Mouse (Mus musculus): ENCODE measurements around the gene Kif3a. TPM values are rescaled to one million over a fixed set of nuclear protein-coding genes. Genes with fewer than 3 reads are reported as not detected.
"Not testable (repeated sequence)": the region's sequence is repeated elsewhere in the genome, so short reads cannot be mapped to it uniquely, and the experiment has no call there.

The Kif3a gene
- polyA plus RNA-seq, 1 experiment from 2014 or later: 65.7 TPM

DNA sequence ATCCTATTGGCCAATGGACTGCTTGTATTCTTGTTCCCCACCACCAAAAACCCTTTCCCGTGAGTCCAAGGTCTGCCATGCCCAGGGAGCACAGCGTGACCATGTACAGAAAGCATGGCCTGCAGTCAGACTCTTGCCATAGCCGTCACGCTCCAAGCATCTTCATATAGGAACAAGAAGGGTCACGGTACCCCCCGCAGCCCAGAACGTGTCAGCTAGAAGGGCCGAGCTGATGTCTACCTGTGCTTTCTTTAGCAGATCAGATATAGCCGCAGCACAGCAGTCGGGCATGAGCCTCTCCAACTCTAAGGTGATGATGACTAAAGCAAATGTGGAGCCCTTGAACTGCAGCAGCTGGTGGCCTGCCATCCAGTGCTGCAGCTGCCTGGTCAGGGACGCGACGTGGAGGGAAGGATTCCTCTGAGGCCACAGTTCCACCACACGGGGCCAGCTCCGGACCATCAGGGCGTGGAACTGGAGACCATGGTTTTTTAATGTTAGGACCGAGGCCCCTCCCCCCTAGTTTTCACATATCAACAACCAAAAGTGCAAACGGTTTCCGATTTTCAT lies 19.1 kb upstream of the Kif3a start:
- 73% methylated on average over 19 of the region's 19 CpGs for WGBS
- ATAC-seq (ENCODE audit: borderline replicate concordance, extremely low read depth, low FRiP score, low TSS enrichment): no peak

DNA sequence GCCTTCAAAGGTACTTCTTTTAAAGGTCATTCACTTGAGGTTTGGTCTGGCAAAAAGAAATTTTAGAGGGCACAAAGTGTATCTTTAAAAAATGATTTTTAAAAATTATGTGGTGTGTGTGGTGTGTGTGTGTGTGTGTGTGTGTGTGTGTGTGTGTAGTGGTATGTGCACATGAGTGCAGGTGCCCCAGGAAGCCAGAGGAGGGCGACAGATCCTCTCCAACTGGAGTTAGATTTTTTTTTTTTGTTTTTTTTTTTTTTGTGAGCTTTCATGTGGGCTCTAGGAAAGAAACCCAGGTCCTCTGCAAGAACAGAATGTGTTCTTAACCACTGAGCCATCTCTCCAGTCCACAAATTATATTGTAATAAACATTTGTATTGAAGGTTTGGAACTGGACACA lies 16.5 kb upstream of the Kif3a start:
- Histone ChIP-seq H3K9ac (no peak overlapping the region), H3K4me1 (no peaks in the 10 kb centered on the region), H3K27me3 (no peaks in the 10 kb centered on the region), H3K36me3 (no peaks in the 10 kb centered on the region), H3K4me2 (no peak overlapping the region), H3K9me3 (no peaks in the 10 kb centered on the region), H3K27ac (no peak overlapping the region), H3K4me3 (no peak overlapping the region)
- no peak for ATAC-seq (ENCODE audit: borderline replicate concordance, extremely low read depth, low FRiP score, low TSS enrichment)
- 75% methylated on average over 1 of the region's 1 CpGs for WGBS

More for the DNA sequence above, 19.1 kb upstream of the Kif3a start:
- no peak overlapping the region for H3K4me2 ChIP-seq
- H3K27me3 ChIP-seq: no peaks in the 10 kb centered on the region
- no peaks in the 10 kb centered on the region for H3K9me3 ChIP-seq
- H3K9ac ChIP-seq: no peak overlapping the region
- H3K36me3 ChIP-seq: no peaks in the 10 kb centered on the region
- H3K27ac ChIP-seq: no peak overlapping the region
- H3K4me3 ChIP-seq: no peak overlapping the region
- no peaks in the 10 kb centered on the region for H3K4me1 ChIP-seq

DNA sequence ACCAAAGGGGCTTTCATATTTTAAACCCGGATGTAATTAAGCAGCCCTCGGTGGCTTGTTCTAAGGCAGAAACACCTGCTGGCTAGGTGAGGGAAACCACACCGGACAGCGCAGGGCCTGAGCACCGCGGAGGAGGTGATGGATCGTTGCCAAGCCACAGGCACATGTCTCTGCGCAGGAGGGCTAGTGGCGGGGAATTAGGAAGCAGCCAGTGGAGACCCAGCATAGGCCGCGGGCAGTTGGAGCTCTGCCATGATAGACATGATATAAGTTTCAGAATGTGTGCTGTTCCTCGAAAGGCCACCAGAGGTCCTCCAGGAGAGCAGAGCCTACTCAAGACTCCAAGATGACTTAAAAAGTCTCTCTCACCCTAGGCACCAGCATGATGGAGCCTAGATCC lies 15.4 kb upstream of the Kif3a start:
- no peak overlapping the region for H3K27ac ChIP-seq
- no peak overlapping the region for H3K4me3 ChIP-seq
- H3K4me2 ChIP-seq: no peak overlapping the region
- no peaks in the 10 kb centered on the region for H3K4me1 ChIP-seq
- no peaks in the 10 kb centered on the region for H3K27me3 ChIP-seq
- H3K9ac ChIP-seq: no peak overlapping the region
- 68% methylated on average over 12 of the region's 12 CpGs for WGBS
- no peak for ATAC-seq (ENCODE audit: borderline replicate concordance, extremely low read depth, low FRiP score, low TSS enrichment)
- no peaks in the 10 kb centered on the region for H3K9me3 ChIP-seq
- H3K36me3 ChIP-seq: no peaks in the 10 kb centered on the region

DNA sequence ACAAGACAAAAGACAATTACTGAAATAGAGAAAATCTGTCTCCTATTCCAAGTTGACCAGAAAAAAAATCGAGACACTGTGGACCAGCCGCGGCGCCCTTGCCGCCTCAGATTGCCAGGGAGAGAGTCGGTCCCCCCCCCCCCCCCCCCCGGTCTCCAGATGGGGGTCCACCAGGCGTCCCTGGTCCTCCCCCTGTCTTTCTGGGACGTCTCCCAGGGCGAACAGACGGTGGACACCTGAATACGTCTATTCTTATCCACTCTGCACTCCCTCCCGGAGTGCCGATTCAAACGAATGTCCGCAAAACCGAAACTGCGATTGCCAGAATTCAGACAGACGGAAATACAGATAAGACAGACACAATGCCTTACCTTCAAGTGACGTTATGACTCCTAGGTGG lies 10.7 kb upstream of the Kif3a start:
- not testable (repeated sequence) for H3K9ac ChIP-seq; H3K4me2 ChIP-seq; H3K36me3 ChIP-seq; ATAC-seq (ENCODE audit: borderline replicate concordance, extremely low read depth, low FRiP score, low TSS enrichment); H3K27me3 ChIP-seq; H3K9me3 ChIP-seq; H3K4me3 ChIP-seq; H3K27ac ChIP-seq; H3K4me1 ChIP-seq
- 86% methylated on average over 10 of the region's 20 CpGs for WGBS

DNA sequence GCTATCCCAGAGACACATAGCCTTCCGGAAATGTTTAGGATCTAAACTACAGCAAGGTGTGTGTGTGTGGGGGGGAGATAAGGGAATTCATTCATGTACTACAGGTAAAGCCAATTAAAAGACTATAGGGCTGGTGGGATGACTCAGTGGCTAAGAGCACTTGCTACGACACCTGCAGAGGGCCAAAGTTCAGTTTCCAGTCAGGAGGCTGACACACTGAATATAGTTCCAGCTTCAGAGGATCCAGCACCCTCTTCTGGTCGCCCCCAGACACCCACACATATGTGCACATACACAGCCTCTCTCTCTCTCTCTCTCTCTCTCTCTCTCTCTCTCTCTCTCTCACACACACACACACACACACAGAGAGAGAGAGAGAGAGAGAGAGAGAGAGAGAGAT lies 9.2 kb upstream of the Kif3a start:
- not testable (repeated sequence) for H3K27me3 ChIP-seq; H3K4me2 ChIP-seq; H3K36me3 ChIP-seq; H3K9me3 ChIP-seq; H3K27ac ChIP-seq; H3K4me3 ChIP-seq; H3K4me1 ChIP-seq; ATAC-seq (ENCODE audit: borderline replicate concordance, extremely low read depth, low FRiP score, low TSS enrichment); H3K9ac ChIP-seq
- WGBS: 86% methylated on average over 1 of the region's 3 CpGs

DNA sequence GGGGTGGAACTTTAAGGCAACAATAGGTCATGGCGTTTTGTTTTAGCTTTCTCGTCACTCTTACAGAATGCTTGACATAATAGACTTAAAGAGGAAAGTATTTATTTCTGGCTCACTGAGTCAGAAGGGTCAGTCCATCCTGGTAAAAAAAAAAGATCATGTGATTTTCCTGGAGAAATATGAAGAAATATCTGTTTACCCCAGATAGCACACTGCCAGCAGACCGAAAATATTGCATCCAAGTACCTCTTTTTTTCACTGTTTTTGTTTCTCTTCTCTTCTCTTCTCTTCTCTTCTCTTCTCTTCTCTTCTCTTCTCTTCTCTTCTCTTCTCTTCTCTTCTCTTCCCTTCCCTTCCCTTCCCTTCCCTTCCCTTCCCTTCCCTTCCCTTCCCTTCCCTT lies 7.2 kb upstream of the Kif3a start:
- not testable (repeated sequence) for H3K27ac ChIP-seq; H3K4me3 ChIP-seq; H3K9ac ChIP-seq; ATAC-seq (ENCODE audit: borderline replicate concordance, extremely low read depth, low FRiP score, low TSS enrichment); H3K9me3 ChIP-seq; H3K4me1 ChIP-seq; H3K36me3 ChIP-seq; H3K27me3 ChIP-seq; H3K4me2 ChIP-seq
- 82% methylated on average over 1 of the region's 3 CpGs for whole genome bisulfite sequencing

DNA sequence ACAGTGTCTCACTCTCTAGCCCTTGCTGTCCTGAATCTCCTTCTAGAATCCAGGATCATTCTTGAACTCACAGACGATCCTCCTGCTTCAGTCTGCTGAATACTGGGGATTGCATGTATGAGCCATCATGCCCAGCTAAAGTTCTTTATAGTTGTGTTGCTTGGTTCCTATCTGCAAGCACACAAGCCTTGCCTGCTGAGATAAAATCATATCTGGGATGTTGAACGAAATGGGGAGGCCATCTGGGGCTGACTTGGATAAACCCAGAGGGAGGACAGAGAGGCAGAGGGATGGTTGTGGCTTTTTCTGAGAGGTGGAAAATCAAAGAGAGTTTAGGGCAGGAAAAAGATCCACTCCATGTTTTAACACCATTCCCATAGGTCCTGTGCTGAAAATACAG lies 5.2 kb upstream of the Kif3a start:
- Histone ChIP-seq H3K27me3 (no peaks in the 10 kb centered on the region), H3K9ac (no peak overlapping the region), H3K4me2 (no peak overlapping the region), H3K36me3 (no peaks in the 10 kb centered on the region), H3K4me1 (peaks cover 5% of the 10 kb centered on the region), H3K27ac (no peak overlapping the region), H3K9me3 (no peaks in the 10 kb centered on the region), H3K4me3 (no peak overlapping the region)
- no peak for ATAC-seq (ENCODE audit: borderline replicate concordance, extremely low read depth, low FRiP score, low TSS enrichment)
- WGBS: 75% methylated on average over 2 of the region's 2 CpGs

DNA sequence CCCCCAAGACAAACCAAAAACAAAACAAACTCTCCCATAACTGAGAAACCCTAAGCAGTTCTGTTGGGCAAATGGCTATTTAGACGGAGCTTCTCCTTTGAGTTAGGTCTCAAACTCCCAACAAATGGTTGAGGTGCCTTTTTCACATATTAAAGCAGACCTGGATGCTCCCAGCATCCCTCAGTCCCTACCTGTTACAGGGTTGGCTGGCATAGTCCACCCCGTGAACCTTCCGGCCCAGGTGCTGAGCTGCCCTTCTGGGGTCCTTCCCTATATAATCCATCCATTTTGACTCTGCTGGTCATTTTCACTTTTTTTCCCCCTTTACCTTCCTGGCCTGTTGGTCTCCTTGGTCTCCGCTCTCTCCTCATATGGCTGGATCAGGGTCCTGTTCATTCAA lies 533 bp upstream of the Kif3a start:
- 72% methylated on average over 4 of the region's 4 CpGs for WGBS
- Histone ChIP-seq H3K4me3 (peak overlapping the region; percentile 97), H3K9ac (0 out of 2 replicates have a peak overlapping the region, but pooled peaks have one; percentile 80), H3K36me3 (0 out of 2 replicates have a peak, but pooled peaks cover 3% of the 10 kb centered on the region), H3K4me1 (peaks cover 14% of the 10 kb centered on the region), H3K27ac (no peak overlapping the region), H3K9me3 (no peaks in the 10 kb centered on the region), H3K27me3 (no peaks in the 10 kb centered on the region), H3K4me2 (peak overlapping the region; percentile 85)
- 0 out of 2 replicates have a peak, but pooled peaks have one; percentile 6 for ATAC-seq (ENCODE audit: borderline replicate concordance, extremely low read depth, low FRiP score, low TSS enrichment)

DNA sequence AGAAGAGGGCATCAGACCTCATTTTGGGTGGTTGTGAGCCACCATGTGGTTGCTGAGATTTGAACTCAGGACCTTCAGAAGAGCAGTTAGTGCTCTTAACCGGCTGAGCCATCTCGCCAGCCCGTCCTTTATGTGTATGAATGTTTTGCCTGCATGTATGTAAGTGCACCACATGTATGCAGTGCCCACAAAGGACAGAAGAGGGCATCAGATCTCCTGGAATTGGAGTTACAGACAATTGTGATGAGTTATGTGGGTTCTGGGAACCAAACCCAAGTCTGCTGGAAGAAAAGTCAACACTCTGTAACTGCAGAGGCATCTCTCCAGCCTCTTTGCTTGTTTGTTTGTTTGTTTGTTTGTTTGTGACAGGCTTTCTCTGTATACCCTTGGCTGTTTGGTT lies 13.4 kb downstream of the Kif3a start:
- Histone ChIP-seq H3K27ac (no peak overlapping the region), H3K9me3 (no peaks in the 10 kb centered on the region), H3K4me1 (no peaks in the 10 kb centered on the region), H3K27me3 (no peaks in the 10 kb centered on the region), H3K36me3 (peaks cover 37% of the 10 kb centered on the region), H3K4me3 (no peak overlapping the region), H3K4me2 (no peak overlapping the region), H3K9ac (no peak overlapping the region)
- ATAC-seq (ENCODE audit: borderline replicate concordance, extremely low read depth, low FRiP score, low TSS enrichment): no peak
- WGBS: 95% methylated on average over 3 of the region's 3 CpGs

DNA sequence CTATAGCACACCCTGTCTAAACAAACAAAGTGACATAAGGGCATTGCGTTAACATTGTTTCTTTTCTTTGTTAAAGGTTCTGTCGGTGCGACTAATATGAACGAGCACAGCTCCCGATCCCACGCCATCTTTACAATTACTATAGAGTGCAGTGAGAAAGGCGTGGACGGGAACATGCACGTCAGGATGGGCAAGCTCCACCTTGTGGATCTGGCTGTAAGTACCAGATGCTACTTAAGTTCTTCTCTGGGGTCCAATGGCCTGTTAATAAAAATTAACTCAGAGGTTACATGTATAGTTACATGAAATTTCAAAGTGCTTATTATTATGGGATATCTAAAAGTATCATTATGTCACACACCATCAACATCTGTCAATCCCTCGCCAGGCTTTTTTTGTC lies 16.0 kb downstream of the Kif3a start:
- WGBS: 75% methylated on average over 10 of the region's 10 CpGs
- Histone ChIP-seq H3K4me3 (no peak overlapping the region), H3K4me1 (no peaks in the 10 kb centered on the region), H3K9ac (no peak overlapping the region), H3K4me2 (no peak overlapping the region), H3K9me3 (no peaks in the 10 kb centered on the region), H3K36me3 (peaks cover 44% of the 10 kb centered on the region), H3K27me3 (no peaks in the 10 kb centered on the region), H3K27ac (no peak overlapping the region)
- no peak for ATAC-seq (ENCODE audit: borderline replicate concordance, extremely low read depth, low FRiP score, low TSS enrichment)

DNA sequence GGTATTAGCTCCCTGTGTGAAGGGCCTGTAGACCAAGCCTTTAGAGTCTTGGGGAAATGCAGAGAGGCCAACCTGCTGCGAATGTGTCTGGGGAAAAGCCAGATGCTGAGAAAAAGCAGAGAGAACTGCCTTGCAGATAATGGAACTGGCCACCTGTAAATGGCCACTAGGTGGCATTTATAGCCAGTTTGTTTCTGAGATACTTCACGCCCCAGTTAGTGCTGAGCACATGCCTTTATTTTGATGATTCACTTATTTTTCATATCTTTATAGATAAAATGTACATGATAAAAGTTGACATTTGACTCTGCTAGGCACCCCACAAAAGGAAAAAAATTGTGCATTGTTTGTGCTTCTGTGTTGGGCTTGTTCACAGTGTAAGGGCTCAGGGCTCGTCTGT lies 17.7 kb downstream of the Kif3a start:
- no peak overlapping the region for H3K4me3 ChIP-seq
- H3K27ac ChIP-seq: no peak overlapping the region
- no peaks in the 10 kb centered on the region for H3K27me3 ChIP-seq
- H3K4me2 ChIP-seq: no peak overlapping the region
- no peaks in the 10 kb centered on the region for H3K9me3 ChIP-seq
- H3K4me1 ChIP-seq: no peaks in the 10 kb centered on the region
- ATAC-seq (ENCODE audit: borderline replicate concordance, extremely low read depth, low FRiP score, low TSS enrichment): no peak
- H3K36me3 ChIP-seq: peaks cover 39% of the 10 kb centered on the region
- 59% methylated on average over 3 of the region's 3 CpGs for WGBS
- H3K9ac ChIP-seq: no peak overlapping the region

DNA sequence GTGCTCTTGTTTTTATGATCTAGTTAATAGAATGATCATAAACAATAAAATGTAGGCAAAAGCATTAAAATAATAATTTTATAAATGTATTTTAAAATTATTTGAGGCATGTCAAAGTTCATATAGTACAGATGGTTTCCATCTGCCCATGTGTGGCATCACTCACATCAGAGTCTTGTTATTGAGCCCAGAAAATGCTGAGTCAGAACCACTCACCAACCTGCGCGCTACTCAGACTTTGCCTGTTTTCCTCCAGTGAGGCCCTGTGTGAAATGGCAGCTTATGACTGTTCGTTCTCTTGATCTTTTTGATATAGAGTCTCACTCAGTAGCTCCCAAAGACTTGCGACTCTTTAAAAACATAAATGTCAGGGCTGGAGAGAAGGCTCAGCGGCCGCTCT lies 18.3 kb downstream of the Kif3a start:
- 94% methylated on average over 6 of the region's 6 CpGs for WGBS
- H3K4me3 ChIP-seq: no peak overlapping the region
- peaks cover 36% of the 10 kb centered on the region for H3K36me3 ChIP-seq

DNA sequence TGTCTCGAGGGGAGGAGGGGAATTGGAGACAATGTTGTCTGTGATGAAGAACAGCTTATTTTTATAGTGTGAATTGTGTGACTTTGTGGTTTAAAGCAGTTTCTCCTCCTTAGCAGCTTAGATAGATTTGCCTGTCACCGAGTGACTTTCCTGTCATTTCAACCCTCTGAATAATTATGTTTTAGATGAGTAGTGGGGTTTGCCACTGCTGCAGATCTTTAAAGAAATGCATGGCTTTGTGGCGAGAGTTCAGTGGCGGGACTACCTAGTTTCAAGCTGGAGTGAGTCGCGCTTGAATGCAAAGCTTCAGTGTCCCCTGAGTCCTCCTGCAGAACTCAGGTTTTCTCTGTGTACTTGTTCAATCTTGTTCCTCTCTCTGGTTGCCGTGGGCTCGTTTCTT lies 21.1 kb downstream of the Kif3a start:
- Histone ChIP-seq H3K9me3 (no peaks in the 10 kb centered on the region), H3K36me3 (peaks cover 21% of the 10 kb centered on the region; the same call in 1 of the 2 replicates), H3K4me3 (no peak overlapping the region), H3K9ac (no peak overlapping the region), H3K27ac (no peak overlapping the region), H3K27me3 (no peaks in the 10 kb centered on the region), H3K4me1 (no peaks in the 10 kb centered on the region), H3K4me2 (no peak overlapping the region)
- 84% methylated on average over 8 of the region's 8 CpGs for WGBS
- ATAC-seq (ENCODE audit: borderline replicate concordance, extremely low read depth, low FRiP score, low TSS enrichment): no peak

More for the DNA sequence above, 18.3 kb downstream of the Kif3a start:
- Histone ChIP-seq H3K4me2 (no peak overlapping the region), H3K27me3 (no peaks in the 10 kb centered on the region), H3K9ac (no peak overlapping the region), H3K27ac (no peak overlapping the region), H3K4me1 (no peaks in the 10 kb centered on the region), H3K9me3 (no peaks in the 10 kb centered on the region)
- ATAC-seq (ENCODE audit: borderline replicate concordance, extremely low read depth, low FRiP score, low TSS enrichment): no peak
